Comparison of ENCODE assay signal across 9 mouse cellular contexts in genomic region chr6:136920320-136921257, GRCm38 (mm10). TPM values are rescaled to one million over a fixed set of nuclear protein-coding genes. Genes with fewer than 3 reads are reported as not detected.
DNase-seq lines count a peak whose midpoint lies in the region; ATAC-seq lines count a peak whose summit lies in the region.
"Had no signal": no experiment of that assay in that cellular context is flagged by ENCODE, and none has a peak within 500 bp of the region (broad histone marks: within the 10 kb centered on the region; RNA-seq: fewer than 3 reads in every experiment).

No protein-coding gene starts in this region.

- ATAC-seq in hindbrain, embryonic 16.5 days = peak; percentile 37; the same call in 1 of the 2 replicates

- no peaks in the 10 kb centered on the region for H3K4me1 ChIP-seq in hindbrain, embryonic 16.5 days (ENCODE audit: control insufficient read depth, insufficient read depth, low read depth, low read length)

- H3K4me2 ChIP-seq in hindbrain, embryonic 16.5 days (ENCODE audit: low read length) = no peak overlapping the region

- H3K9ac ChIP-seq in hindbrain, embryonic 16.5 days (ENCODE audit: low read depth, low read length) = no peak overlapping the region

- no peaks in the 10 kb centered on the region for H3K9me3 ChIP-seq in hindbrain, embryonic 16.5 days (ENCODE audit: control insufficient read depth, low read length)

- no peaks in the 10 kb centered on the region for H3K36me3 ChIP-seq in hindbrain, embryonic 16.5 days (ENCODE audit: control insufficient read depth, insufficient read depth, low read length)

- 50% methylated on average over 16 of the region's 16 CpGs for WGBS in hindbrain, embryonic 16.5 days

- H3K27me3 ChIP-seq in hindbrain, embryonic 16.5 days (replicated peaks; ENCODE audit: control insufficient read depth, insufficient read depth, low read length) = no peaks in the 10 kb centered on the region

- no peak overlapping the region for H3K27ac ChIP-seq in hindbrain, embryonic 16.5 days (ENCODE audit: low read depth, low read length)

- peak; percentile 63 for DNase-seq in T-cell, adult 2 months (ENCODE audit: low spot score)
- peak; percentile 86 to 90 for DNase-seq in cerebellum, postnatal 10 days
- peak; percentile 77 to 89 for DNase-seq in frontal cortex, postnatal 36 days (ENCODE audit: low spot score in 2 of 2)
- peak; percentile 76 to 84 for DNase-seq in layer of hippocampus, postnatal 14 days (ENCODE audit: low spot score in 2 of 2)
- peak; percentile 88 for DNase-seq in lung, postnatal 14 days
- peak; percentile 77 for DNase-seq in right cerebral cortex, postnatal 14 days
- peak; percentile 38 for DNase-seq in yolk sac, embryonic 10.5 days (ENCODE audit: low spot score)

- H3K4me3 ChIP-seq in hindbrain, embryonic 16.5 days (ENCODE audit: low read length) = no peak overlapping the region

RNA-seq across cellular contexts. Expression of gene Erp27, which starts 1.4 kb away (rescaled TPM):
- 0.15 TPM in 1 of 2 replicates, not detected in the other for polyA plus RNA-seq in hindbrain, embryonic 16.5 days (2015; fragmentation: Nextera tagmentation; extraction: Ambion mirVana)
- 1 to 10 TPM in 1 of 2 experiments, under 1 TPM in 1; 0.69 to 1.1 TPM for total RNA-seq in layer of hippocampus, postnatal 14 days (2021)
- total RNA-seq: gastrocnemius, postnatal 36 days had no signal

RNA-seq across cellular contexts. Expression of gene Pde6h, which starts 3.0 kb away (rescaled TPM):
- 0.05 and 0.09 TPM in 2 replicates for polyA plus RNA-seq in hindbrain, embryonic 16.5 days (2015; fragmentation: Nextera tagmentation; extraction: Ambion mirVana)
- total RNA-seq in layer of hippocampus, postnatal 14 days (2021) = 1 to 10 TPM; 1.2 to 1.8 TPM
- total RNA-seq: gastrocnemius, postnatal 36 days had no signal

RNA-seq across cellular contexts. Expression of gene Arhgdib, which starts 21.1 kb away (rescaled TPM):
- polyA plus RNA-seq in hindbrain, embryonic 16.5 days (2015; fragmentation: Nextera tagmentation; extraction: Ambion mirVana) = 14.9 and 22.0 TPM in 2 replicates
- total RNA-seq in layer of hippocampus, postnatal 14 days (2021) = 10 to 100 TPM; 12.4 to 12.6 TPM

RNA-seq across cellular contexts. Expression of gene Mgp, which starts 45.0 kb away (rescaled TPM):
- 28.6 and 31.5 TPM in 2 replicates for polyA plus RNA-seq in hindbrain, embryonic 16.5 days (2015; fragmentation: Nextera tagmentation; extraction: Ambion mirVana)
- total RNA-seq in layer of hippocampus, postnatal 14 days (2021) = 10 to 100 TPM; 23.2 to 39.5 TPM

Comparison
In these comparisons a context has a peak if more than half of its experiments do, and no peak if none do; other contexts are left out.
1. DNase-seq: peak in every context shown above with its lines; median percentile 88 in cerebellum, postnatal 10 days; 88 in lung, postnatal 14 days; 83 in frontal cortex, postnatal 36 days; 80 in layer of hippocampus, postnatal 14 days; 77 in right cerebral cortex, postnatal 14 days; 63 in T-cell, adult 2 months; 38 in yolk sac, embryonic 10.5 days.